Mouse (Mus musculus) ZHBTc4 (cell line): ENCODE results near the gene Pax7.
A peak's percentile ranks its signal among the peaks of the same experiment; 100 is the strongest.

Source experiments
- DNase-seq: peaks from one replicate; pipeline ENCODE4 v3.0.0-alpha.2; 2011; ENCODE audit warnings: low read depth, low spot score

Pax7 gene

GRCm38 (mm10) chr4:139811475-139811874, 21.9 kb downstream of the Pax7 start:
- DNase-seq, result no peak

GRCm38 (mm10) chr4:139810762-139811438, 22.4 kb downstream of the Pax7 start:
- no peak for DNase-seq

DNA sequence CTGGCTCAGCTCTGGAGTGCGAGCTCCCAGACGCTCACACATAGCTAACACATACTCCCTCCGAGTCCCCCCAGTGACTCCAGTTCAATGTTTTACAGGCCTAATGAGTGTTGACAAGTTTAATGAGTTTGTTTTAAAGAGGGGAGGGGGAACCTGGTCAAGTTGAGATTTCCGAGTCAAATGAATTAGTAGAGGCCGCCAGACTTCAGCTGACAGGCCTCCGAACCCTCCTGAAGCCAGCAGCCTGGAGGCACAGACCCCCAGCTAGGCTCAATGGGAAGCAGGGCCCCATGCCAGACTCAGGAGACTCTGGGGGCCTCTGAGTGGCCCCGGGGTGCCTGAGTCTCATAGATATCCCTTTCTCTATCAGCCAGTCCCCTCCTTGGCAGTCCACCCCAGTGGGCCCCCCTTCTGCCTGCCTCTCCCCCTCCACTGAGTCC, 23.9 kb downstream of the Pax7 start:
- no peak for DNase-seq

- DNase-seq, result no peak
Observed at GRCm38 (mm10) chr4:139807820-139808219, 25.5 kb downstream of the Pax7 start.

DNA sequence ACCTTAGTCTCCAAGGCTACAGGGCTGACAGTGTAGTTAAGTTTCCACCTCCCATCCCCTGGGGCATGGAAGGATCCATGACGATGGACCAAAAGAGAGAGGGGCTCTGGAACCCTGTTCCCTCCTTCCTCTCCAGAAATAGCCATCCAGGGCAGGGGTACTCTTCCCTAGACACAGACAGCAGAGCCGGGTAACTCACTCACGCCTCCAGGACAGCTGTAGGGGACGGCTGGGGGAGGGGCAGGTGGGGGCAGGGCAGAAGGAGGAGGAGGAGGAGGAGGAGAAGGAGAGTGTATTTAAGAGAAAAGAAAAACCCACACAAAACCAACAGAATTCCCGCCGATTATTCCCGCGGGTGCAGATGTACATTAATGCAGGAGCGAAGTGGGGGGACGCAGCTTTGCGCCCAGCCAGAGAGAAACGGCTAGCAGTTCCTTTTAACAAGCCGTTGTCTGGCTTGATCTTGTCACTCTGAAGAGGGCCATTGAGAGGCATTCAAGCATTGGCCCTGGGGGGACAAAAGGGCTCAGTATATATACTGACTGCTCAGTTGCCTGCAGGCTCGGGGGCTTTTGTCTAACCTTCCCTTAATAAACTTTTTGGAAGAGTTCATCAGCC, 26.0 kb downstream of the Pax7 start:
- DNase-seq, result no peak

DNA sequence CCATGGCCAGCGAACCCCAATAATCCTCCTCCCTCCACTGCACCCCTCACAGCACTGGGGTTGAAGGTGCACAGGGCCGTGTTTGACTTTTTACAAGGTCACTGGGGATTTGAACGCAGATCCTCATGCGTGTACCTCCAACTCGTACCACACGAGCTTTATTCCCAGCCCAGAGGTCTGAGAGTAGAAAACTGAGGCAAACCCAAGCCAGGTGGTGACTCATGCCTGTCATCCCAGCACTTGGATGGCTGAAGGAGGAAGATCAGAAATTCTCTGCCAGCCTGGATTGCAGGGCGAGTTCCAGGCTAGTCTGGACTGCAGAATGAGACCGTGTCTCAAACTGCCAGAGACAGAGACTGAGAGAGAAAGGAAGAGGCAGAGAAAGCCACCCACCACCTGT, 28.4 kb downstream of the Pax7 start:
- DNase-seq, result no peak

GRCm38 (mm10) chr4:139803981-139804380, 29.3 kb downstream of the Pax7 start:
- DNase-seq, result no peak

GRCm38 (mm10) chr4:139799436-139800100, 33.8 kb downstream of the Pax7 start:
- DNase-seq, result no peak

DNA sequence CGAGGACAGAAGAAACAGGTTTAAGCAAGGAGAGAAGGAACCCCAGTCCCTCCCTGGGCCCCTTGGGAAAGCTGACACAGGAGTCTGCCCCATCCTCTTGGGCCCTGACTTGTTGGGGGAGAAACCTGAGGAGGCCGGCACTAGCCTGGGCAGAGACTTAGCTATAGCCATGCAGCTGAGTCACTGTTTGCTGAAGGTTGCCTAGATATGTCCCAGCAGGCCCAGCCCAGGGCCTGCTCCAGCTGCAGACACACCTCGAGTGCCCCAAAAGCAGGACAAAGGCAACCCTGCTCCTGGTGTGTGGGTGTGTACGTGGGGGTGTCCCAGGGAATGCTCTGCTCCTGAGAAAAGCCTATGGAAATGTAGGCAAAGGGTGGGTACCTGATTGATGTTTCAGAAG, 36.0 kb downstream of the Pax7 start:
- no peak for DNase-seq

DNA sequence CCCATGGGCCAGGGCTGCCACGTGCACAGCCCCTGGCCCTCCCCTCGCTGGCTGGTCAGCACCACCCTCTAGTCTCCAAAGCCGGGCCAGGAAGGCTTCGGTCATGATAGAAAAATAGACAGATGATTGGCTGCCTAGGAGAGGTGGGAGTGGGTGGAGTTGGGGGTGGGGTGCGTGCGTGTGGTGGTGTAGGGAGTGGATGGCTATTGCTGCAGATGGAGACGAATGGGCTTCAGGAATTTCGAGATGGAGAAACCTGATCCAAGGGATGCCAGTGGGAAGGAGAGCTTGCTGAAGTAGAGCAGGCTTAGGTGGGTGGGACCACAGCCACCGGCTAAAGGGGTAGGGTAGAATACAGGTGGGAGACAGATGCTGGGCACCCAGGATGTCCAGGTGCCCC, 37.2 kb downstream of the Pax7 start:
- DNase-seq, result no peak

- no peak for DNase-seq
Observed at GRCm38 (mm10) chr4:139791168-139791567, 42.2 kb downstream of the Pax7 start.

- peak; percentile 85 for DNase-seq
Observed at GRCm38 (mm10) chr4:139789772-139790171, 43.6 kb downstream of the Pax7 start.

DNA sequence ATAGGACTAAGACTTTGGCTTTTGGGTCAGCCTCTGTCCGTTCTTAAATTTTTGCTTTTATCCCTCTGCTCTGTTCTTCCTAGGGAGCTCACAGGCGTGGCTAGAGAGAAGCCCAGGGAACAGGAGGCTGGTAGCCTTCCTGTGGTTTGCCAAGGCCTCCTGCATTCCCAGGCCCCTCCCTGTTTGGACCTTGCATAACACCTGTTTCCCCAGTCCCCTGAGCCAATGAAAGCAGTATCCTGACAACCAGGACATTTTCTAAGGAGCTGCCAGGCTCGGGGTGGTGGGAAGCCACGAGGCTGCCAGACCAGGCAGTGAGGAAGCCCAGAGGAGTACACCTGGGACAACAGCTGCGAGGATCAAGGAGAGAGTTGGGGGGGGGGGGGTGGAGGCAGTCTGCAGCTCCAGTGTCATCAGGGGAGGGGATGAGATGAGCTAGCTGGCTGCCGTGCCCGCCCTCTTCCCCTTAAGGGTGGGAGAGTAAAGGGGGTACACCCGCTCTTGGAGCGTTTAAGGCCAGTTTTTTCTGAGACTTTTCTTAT, 50.3 kb downstream of the Pax7 start:
- DNase-seq, result peak; percentile 19

- no peak for DNase-seq
Observed at GRCm38 (mm10) chr4:139771125-139771631, 62.1 kb downstream of the Pax7 start.

DNA sequence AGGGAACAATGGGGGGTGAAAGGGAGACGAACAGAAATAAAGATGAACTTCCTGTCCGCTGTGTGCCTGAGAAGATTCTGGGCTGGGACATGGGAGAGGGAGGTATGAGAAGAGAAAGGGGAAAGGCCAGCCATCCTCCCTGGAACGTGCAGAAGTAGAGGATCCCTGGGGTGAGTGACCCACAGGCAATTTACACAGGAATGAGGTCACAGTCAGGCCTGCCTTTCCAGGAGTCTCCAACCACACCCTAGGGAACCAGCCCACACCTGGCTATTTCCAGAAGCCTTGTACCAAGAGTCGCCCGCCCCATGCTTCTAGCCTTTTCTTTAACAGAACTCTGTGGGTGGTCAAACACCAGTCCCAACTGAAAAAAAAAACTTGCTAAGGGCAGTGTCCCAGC, 65.5 kb downstream of the Pax7 start:
- DNase-seq, result peak; percentile 88

- DNase-seq, result peak; percentile 20
Observed at GRCm38 (mm10) chr4:139767115-139767718, 66.1 kb downstream of the Pax7 start.

GRCm38 (mm10) chr4:139761911-139762310, 71.4 kb downstream of the Pax7 start:
- no peak for DNase-seq

DNA sequence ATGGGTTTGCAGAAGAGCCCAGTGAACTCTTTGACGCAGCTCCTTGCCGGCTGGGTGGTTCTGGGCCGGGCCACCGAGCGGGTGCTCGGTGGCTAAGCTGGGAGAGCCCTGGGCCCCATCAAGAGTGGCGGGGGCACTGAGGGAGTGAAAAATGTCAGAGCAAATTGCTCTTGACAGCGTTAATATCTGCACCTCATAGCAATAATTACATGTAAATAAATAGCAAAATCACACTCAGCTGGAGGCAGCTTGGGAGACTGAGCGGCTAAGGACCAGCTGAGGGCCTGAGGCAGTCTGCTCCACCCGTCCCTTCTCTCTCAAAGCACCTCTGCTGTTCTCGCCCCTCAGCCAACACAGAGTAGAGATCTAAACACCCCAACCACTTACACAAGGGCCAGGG, 72.6 kb downstream of the Pax7 start:
- DNase-seq, result no peak

DNA sequence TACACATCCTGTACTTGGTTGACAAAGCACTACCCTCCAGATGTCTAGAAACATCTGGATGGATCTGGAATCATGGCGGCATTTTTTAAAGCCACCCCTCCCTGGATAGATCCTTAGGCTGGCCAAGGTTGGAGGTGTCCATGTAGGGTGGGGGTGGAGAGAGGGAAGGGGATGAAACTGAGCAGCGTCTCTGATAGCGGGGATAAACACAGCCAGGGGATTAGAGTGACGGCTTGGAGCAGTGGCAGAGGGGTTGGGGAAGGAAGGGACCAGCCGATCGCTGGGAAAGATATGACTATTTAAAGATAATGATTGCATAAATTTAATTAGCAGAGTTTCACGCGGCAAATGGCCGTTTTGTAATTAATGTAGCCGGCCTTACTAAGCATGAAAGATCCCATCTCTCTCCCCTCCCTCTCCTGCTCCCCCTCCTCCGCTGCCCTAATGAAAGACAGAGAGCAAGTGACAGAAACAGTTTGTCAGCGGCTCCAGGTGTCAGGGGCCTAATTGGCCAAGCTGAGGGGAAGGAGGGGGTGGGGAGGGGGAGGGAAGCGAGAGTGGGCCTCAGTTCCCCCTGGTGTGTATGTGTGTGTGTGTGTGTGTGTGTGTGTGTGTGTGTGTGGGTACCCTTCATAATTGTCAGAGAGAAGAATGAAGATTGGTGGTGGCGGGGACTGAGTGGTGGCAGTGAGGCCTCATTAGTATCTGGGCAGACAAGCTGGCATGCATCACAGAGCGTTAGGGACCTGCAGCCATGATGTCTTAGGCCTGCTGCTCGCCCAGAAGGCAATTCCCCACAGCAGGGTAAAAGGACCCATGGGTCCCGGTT, 74.6 kb downstream of the Pax7 start:
- peak; percentile 26 for DNase-seq

- peak; percentile 76 for DNase-seq
Observed at GRCm38 (mm10) chr4:139756931-139757330, 76.4 kb downstream of the Pax7 start.

GRCm38 (mm10) chr4:139754148-139754710, 79.1 kb downstream of the Pax7 start:
- no peak for DNase-seq
